Mouse (Mus musculus) retina, embryonic 14.5 days (tissue): ENCODE results near the gene A930002H24Rik.
"Not testable (repeated sequence)": the region's sequence is repeated elsewhere in the genome, so short reads cannot be mapped to it uniquely, and the experiment has no call there.

ENCODE experiments used
- DNase-seq: peaks from one replicate; pipeline ENCODE4 v3.0.0-alpha.2; 2015; ENCODE audit warnings: low spot score

The A930002H24Rik gene

GRCm38 (mm10) chr17:63863647-63864149, at the start of gene A930002H24Rik:
Gene A930002H24Rik, minus strand, starts transcription at chr17:63863791.
- DNase-seq, result peak; percentile 99

GRCm38 (mm10) chr17:63909297-63909696, 45.7 kb upstream of the A930002H24Rik start:
- no peak for DNase-seq

GRCm38 (mm10) chr17:63897050-63897449, 33.5 kb upstream of the A930002H24Rik start:
- DNase-seq, result no peak

- DNase-seq, result no peak
These were observed 32.2 kb upstream of the A930002H24Rik start for GRCm38 (mm10) chr17:63895829-63896228.

- DNase-seq, result no peak
These were observed 27.0 kb upstream of the A930002H24Rik start for GRCm38 (mm10) chr17:63890611-63891010.

- no peak for DNase-seq
These were observed 23.4 kb upstream of the A930002H24Rik start for GRCm38 (mm10) chr17:63886988-63887387.

GRCm38 (mm10) chr17:63880009-63880408, 16.4 kb upstream of the A930002H24Rik start:
- DNase-seq, result no peak

GRCm38 (mm10) chr17:63878889-63879288, 15.3 kb upstream of the A930002H24Rik start:
- peak; percentile 42 for DNase-seq

- no peak for DNase-seq
These were observed 8.2 kb upstream of the A930002H24Rik start for GRCm38 (mm10) chr17:63871773-63872172.

GRCm38 (mm10) chr17:63864171-63864571, 580 bp upstream of the A930002H24Rik start:
- DNase-seq, result peak; percentile 68

- DNase-seq, result no peak
These were observed 470 bp downstream of the A930002H24Rik start, which contains the start of gene Fer for GRCm38 (mm10) chr17:63863012-63863630. Gene Fer, plus strand, starts transcription at chr17:63863062.

GRCm38 (mm10) chr17:63862399-63862798, 1.2 kb downstream of the A930002H24Rik start:
- no peak for DNase-seq

- peak; percentile 25 for DNase-seq
These were observed 2.6 kb downstream of the A930002H24Rik start for GRCm38 (mm10) chr17:63860988-63861387.

- DNase-seq, result no peak
These were observed 6.5 kb downstream of the A930002H24Rik start for GRCm38 (mm10) chr17:63857023-63857544.

GRCm38 (mm10) chr17:63850016-63850415, 13.6 kb downstream of the A930002H24Rik start:
- DNase-seq, result no peak

GRCm38 (mm10) chr17:63849566-63849965, 14.0 kb downstream of the A930002H24Rik start:
- DNase-seq, result peak; percentile 90

- no peak for DNase-seq
These were observed 14.4 kb downstream of the A930002H24Rik start for GRCm38 (mm10) chr17:63849151-63849550.

- not testable (repeated sequence) for DNase-seq
These were observed 17.8 kb downstream of the A930002H24Rik start for GRCm38 (mm10) chr17:63845766-63846165.

- no peak for DNase-seq
These were observed 18.7 kb downstream of the A930002H24Rik start for GRCm38 (mm10) chr17:63844936-63845335.

GRCm38 (mm10) chr17:63842226-63842625, 21.4 kb downstream of the A930002H24Rik start:
- no peak for DNase-seq

GRCm38 (mm10) chr17:63839636-63840269, 23.8 kb downstream of the A930002H24Rik start:
- no peak for DNase-seq

- DNase-seq, result no peak
These were observed 25.4 kb downstream of the A930002H24Rik start for GRCm38 (mm10) chr17:63838144-63838543.

GRCm38 (mm10) chr17:63836641-63837040, 26.9 kb downstream of the A930002H24Rik start:
- no peak for DNase-seq
